Mouse (Mus musculus) ES-E14 (cell line): ENCODE results near the gene Olfr12.

ENCODE experiments used
- CHD2 ChIP-seq: IDR thresholded peaks from 2 replicates; pipeline ENCODE4 v1.6.1; 2014; ENCODE audit warnings: mild to moderate bottlenecking, low read depth, low read length, inconsistent platforms
- HCFC1 ChIP-seq: IDR thresholded peaks from 2 replicates; pipeline ENCODE4 v1.6.1; 2012; ENCODE audit warnings: low read length, inconsistent platforms, borderline replicate concordance; ENCODE audit not compliant: insufficient read depth
- MAFK ChIP-seq: IDR thresholded peaks from 2 replicates; pipeline ENCODE4 v1.6.1; 2014; ENCODE audit warnings: mild to moderate bottlenecking, low read depth, low read length, inconsistent platforms; ENCODE audit not compliant: insufficient read depth
- ZC3H11A ChIP-seq: IDR thresholded peaks from 2 replicates; pipeline ENCODE4 v1.6.1; 2012; ENCODE audit warnings: low read depth, mild to moderate bottlenecking, inconsistent platforms, low read length, borderline replicate concordance
- ZNF384 ChIP-seq: IDR thresholded peaks from 2 replicates; pipeline ENCODE4 v1.6.1; 2012; ENCODE audit warnings: low read depth, low read length, inconsistent platforms

DNA sequence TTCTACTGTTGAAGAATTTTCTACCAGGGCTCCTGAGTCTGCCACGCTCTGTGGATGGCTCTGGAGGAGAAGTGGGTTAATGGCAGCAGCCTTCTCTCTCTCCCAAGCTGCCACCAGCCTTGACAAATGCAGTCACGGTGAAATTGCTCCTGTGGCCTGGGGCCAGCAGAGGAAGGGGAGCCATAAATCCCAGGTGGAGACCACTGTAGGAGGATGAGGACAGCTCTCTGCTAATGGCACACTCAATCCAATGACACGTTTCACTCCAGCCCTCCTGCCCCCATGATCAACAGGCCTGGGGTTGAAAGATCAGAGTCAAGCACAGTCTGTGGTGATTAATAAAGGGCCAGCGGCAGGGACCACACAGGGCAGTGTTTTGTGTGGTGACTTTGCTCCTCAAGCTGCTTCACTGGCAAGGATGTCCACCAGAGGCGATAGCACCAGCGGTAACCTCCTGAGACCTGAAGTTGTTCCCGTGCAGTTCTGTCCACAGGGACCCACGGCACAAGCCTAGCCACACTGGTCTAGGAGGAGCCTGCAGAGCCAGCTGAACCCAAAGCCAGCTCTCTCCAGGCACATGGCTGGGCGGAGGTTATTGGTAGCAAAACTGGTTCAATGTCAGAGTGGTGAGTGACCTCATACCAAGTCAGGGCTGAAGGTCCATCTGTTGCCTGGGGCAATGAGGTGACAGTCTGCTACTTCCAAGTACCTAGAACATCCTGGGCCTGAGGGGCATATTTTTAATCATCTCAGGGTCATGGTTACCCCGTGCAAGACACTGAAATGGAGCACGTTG is 39.6 kb downstream of the Olfr12 start:
- TF ChIP-seq ZNF384 (no peak), ZC3H11A (no peak), CHD2 (no peak), MAFK (no peak), HCFC1 (no peak)
